Mouse (Mus musculus): Measurements from ENCODE around the gene Slc1a7. TPM values are rescaled to one million over a fixed set of nuclear protein-coding genes. Genes with fewer than 3 reads are reported as not detected.

The Slc1a7 gene
- polyA plus RNA-seq, 1 experiment = 0.03 TPM

- WGBS = 92% methylated on average over 6 of the region's 6 CpGs
- no peaks in the 10 kb centered on the region for H3K36me3 ChIP-seq (ENCODE audit: control insufficient read depth, insufficient read depth, low read length)
- no peak overlapping the region for H3K27ac ChIP-seq (ENCODE audit: insufficient read depth, low read depth, low read length)
- peaks cover 7% of the 10 kb centered on the region; the same call in 1 of the 2 replicates for H3K4me1 ChIP-seq (ENCODE audit: control insufficient read depth, insufficient read depth, low read length)
- no peak overlapping the region for H3K4me3 ChIP-seq (ENCODE audit: insufficient read depth, low read depth, low read length)
- no peaks in the 10 kb centered on the region for H3K27me3 ChIP-seq (replicated peaks; ENCODE audit: control insufficient read depth, insufficient read depth, low read length)
- DNase-seq = no peak
- no peak for TF ChIP-seq CTCF (conservative IDR thresholded peaks at IDR 0.05; ENCODE audit: insufficient read depth, insufficient read length, low read depth, low read length)
- TF ChIP-seq POLR2A (IDR thresholded peaks at IDR 0.05; ENCODE audit: low read depth, low read length) = no peak
Measured at GRCm38 (mm10) chr4:107995011-107995410, 26.9 kb downstream of the Slc1a7 start.

- peaks cover 7% of the 10 kb centered on the region; the same call in 1 of the 2 replicates for H3K4me1 ChIP-seq (ENCODE audit: control insufficient read depth, insufficient read depth, low read length)
- no peak for DNase-seq
- no peak overlapping the region for H3K27ac ChIP-seq (ENCODE audit: insufficient read depth, low read depth, low read length)
- no peak overlapping the region for H3K4me3 ChIP-seq (ENCODE audit: insufficient read depth, low read depth, low read length)
- no peaks in the 10 kb centered on the region for H3K36me3 ChIP-seq (ENCODE audit: control insufficient read depth, insufficient read depth, low read length)
- no peaks in the 10 kb centered on the region for H3K27me3 ChIP-seq (replicated peaks; ENCODE audit: control insufficient read depth, insufficient read depth, low read length)
- no peak for TF ChIP-seq CTCF (conservative IDR thresholded peaks at IDR 0.05; ENCODE audit: insufficient read depth, insufficient read length, low read depth, low read length)
- TF ChIP-seq POLR2A (IDR thresholded peaks at IDR 0.05; ENCODE audit: low read depth, low read length) = no peak
- 96% methylated on average over 6 of the region's 6 CpGs for WGBS
Measured at GRCm38 (mm10) chr4:107995727-107996126, 27.6 kb downstream of the Slc1a7 start.

- Histone ChIP-seq H3K4me3 (ENCODE audit: insufficient read depth, low read depth, low read length) (no peak overlapping the region), H3K4me1 (ENCODE audit: control insufficient read depth, insufficient read depth, low read length) (peaks cover 7% of the 10 kb centered on the region; the same call in 1 of the 2 replicates), H3K27me3 (replicated peaks; ENCODE audit: control insufficient read depth, insufficient read depth, low read length) (no peaks in the 10 kb centered on the region), H3K36me3 (ENCODE audit: control insufficient read depth, insufficient read depth, low read length) (no peaks in the 10 kb centered on the region), H3K27ac (ENCODE audit: insufficient read depth, low read depth, low read length) (no peak overlapping the region)
- no peak for TF ChIP-seq POLR2A (IDR thresholded peaks at IDR 0.05; ENCODE audit: low read depth, low read length)
- no peak for TF ChIP-seq CTCF (conservative IDR thresholded peaks at IDR 0.05; ENCODE audit: insufficient read depth, insufficient read length, low read depth, low read length)
- no peak for DNase-seq
- WGBS = 96% methylated on average over 9 of the region's 9 CpGs
Measured at GRCm38 (mm10) chr4:107996418-107996986, 28.4 kb downstream of the Slc1a7 start.

GRCm38 (mm10) chr4:107998641-107999332, 30.7 kb downstream of the Slc1a7 start:
- Histone ChIP-seq H3K4me3 (ENCODE audit: insufficient read depth, low read depth, low read length) (no peak overlapping the region), H3K4me1 (ENCODE audit: control insufficient read depth, insufficient read depth, low read length) (peaks cover 7% of the 10 kb centered on the region; the same call in 1 of the 2 replicates), H3K27ac (ENCODE audit: insufficient read depth, low read depth, low read length) (no peak overlapping the region), H3K36me3 (ENCODE audit: control insufficient read depth, insufficient read depth, low read length) (no peaks in the 10 kb centered on the region), H3K27me3 (replicated peaks; ENCODE audit: control insufficient read depth, insufficient read depth, low read length) (no peaks in the 10 kb centered on the region)
- TF ChIP-seq CTCF (conservative IDR thresholded peaks at IDR 0.05; ENCODE audit: insufficient read depth, insufficient read length, low read depth, low read length) = no peak
- TF ChIP-seq POLR2A (IDR thresholded peaks at IDR 0.05; ENCODE audit: low read depth, low read length) = no peak
- peak; percentile 92 for DNase-seq
- WGBS = 17% methylated on average over 11 of the region's 11 CpGs

GRCm38 (mm10) chr4:107999380-107999779, 31.2 kb downstream of the Slc1a7 start:
- TF ChIP-seq POLR2A (IDR thresholded peaks at IDR 0.05; ENCODE audit: low read depth, low read length) (no peak), CTCF (conservative IDR thresholded peaks at IDR 0.05; ENCODE audit: insufficient read depth, insufficient read length, low read depth, low read length) (no peak)
- H3K36me3 ChIP-seq (ENCODE audit: control insufficient read depth, insufficient read depth, low read length) = no peaks in the 10 kb centered on the region
- DNase-seq = no peak
- H3K4me3 ChIP-seq (ENCODE audit: insufficient read depth, low read depth, low read length) = no peak overlapping the region
- H3K27ac ChIP-seq (ENCODE audit: insufficient read depth, low read depth, low read length) = no peak overlapping the region
- no peaks in the 10 kb centered on the region for H3K27me3 ChIP-seq (replicated peaks; ENCODE audit: control insufficient read depth, insufficient read depth, low read length)
- WGBS = 59% methylated on average over 1 of the region's 1 CpGs
- H3K4me1 ChIP-seq (ENCODE audit: control insufficient read depth, insufficient read depth, low read length) = peaks cover 7% of the 10 kb centered on the region; the same call in 1 of the 2 replicates

- TF ChIP-seq POLR2A (IDR thresholded peaks at IDR 0.05; ENCODE audit: low read depth, low read length) (no peak), CTCF (conservative IDR thresholded peaks at IDR 0.05; ENCODE audit: insufficient read depth, insufficient read length, low read depth, low read length) (no peak)
- Histone ChIP-seq H3K27me3 (replicated peaks; ENCODE audit: control insufficient read depth, insufficient read depth, low read length) (no peaks in the 10 kb centered on the region), H3K36me3 (ENCODE audit: control insufficient read depth, insufficient read depth, low read length) (no peaks in the 10 kb centered on the region), H3K27ac (ENCODE audit: insufficient read depth, low read depth, low read length) (no peak overlapping the region), H3K4me3 (ENCODE audit: insufficient read depth, low read depth, low read length) (no peak overlapping the region), H3K4me1 (ENCODE audit: control insufficient read depth, insufficient read depth, low read length) (no peaks in the 10 kb centered on the region)
- no peak for DNase-seq
- 77% methylated on average over 7 of the region's 7 CpGs for WGBS
Measured at GRCm38 (mm10) chr4:108005328-108005727, 37.2 kb downstream of the Slc1a7 start.

GRCm38 (mm10) chr4:108007532-108008103, 39.5 kb downstream of the Slc1a7 start:
- Histone ChIP-seq H3K36me3 (ENCODE audit: control insufficient read depth, insufficient read depth, low read length) (no peaks in the 10 kb centered on the region), H3K4me3 (ENCODE audit: insufficient read depth, low read depth, low read length) (no peak overlapping the region), H3K4me1 (ENCODE audit: control insufficient read depth, insufficient read depth, low read length) (no peaks in the 10 kb centered on the region), H3K27me3 (replicated peaks; ENCODE audit: control insufficient read depth, insufficient read depth, low read length) (no peaks in the 10 kb centered on the region), H3K27ac (ENCODE audit: insufficient read depth, low read depth, low read length) (no peak overlapping the region)
- DNase-seq = peak; percentile 25
- TF ChIP-seq POLR2A (IDR thresholded peaks at IDR 0.05; ENCODE audit: low read depth, low read length) = no peak
- no peak for TF ChIP-seq CTCF (conservative IDR thresholded peaks at IDR 0.05; ENCODE audit: insufficient read depth, insufficient read length, low read depth, low read length)
- 62% methylated on average over 7 of the region's 7 CpGs for WGBS
